Mouse (Mus musculus) midbrain, embryonic 16.5 days (tissue): ENCODE measurements around the gene Arhgef26. TPM values are rescaled to one million over a fixed set of nuclear protein-coding genes. Genes with fewer than 3 reads are reported as not detected.

Source experiments
- ATAC-seq: fragments of 200-750 bp; cut with Nextera tagmentation; 2 replicates; pipeline ENCODE4 v1.8.0; 2017; ENCODE audit warnings: moderate TSS enrichment
- H3K27ac ChIP-seq: fragments of 300-500 bp; sonication (generic); 2 replicates; pipeline ENCODE4 v1.5.1; 2014; ENCODE audit warnings: mild to moderate bottlenecking, low read length, mixed read lengths
- H3K27me3 ChIP-seq: fragments of 300-500 bp; sonication (generic); 2 replicates; pipeline ENCODE4 v1.6.1; 2014; ENCODE audit warnings: low read depth, low read length, mixed read lengths; ENCODE audit not compliant: control insufficient read depth, insufficient read depth
- H3K36me3 ChIP-seq: fragments of 300-500 bp; sonication (generic); 2 replicates; pipeline ENCODE4 v1.6.1; 2014; ENCODE audit warnings: mild to moderate bottlenecking, low read length, moderate library complexity, mixed read lengths; ENCODE audit not compliant: control insufficient read depth, insufficient read depth
- H3K4me1 ChIP-seq: fragments of 300-500 bp; sonication (generic); 2 replicates; pipeline ENCODE4 v1.6.1; 2014; ENCODE audit warnings: mild to moderate bottlenecking, low read length, mixed read lengths; ENCODE audit not compliant: control insufficient read depth, insufficient read depth
- H3K4me2 ChIP-seq: fragments of 300-500 bp; sonication (generic); 2 replicates; pipeline ENCODE4 v1.6.1; 2014; ENCODE audit warnings: mild to moderate bottlenecking, low read length, mixed read lengths
- H3K4me3 ChIP-seq: fragments of 300-500 bp; sonication (generic); 2 replicates; pipeline ENCODE4 v1.5.1; 2014; ENCODE audit warnings: low read depth, mild to moderate bottlenecking, low read length, moderate library complexity, mixed read lengths
- H3K9ac ChIP-seq: fragments of 300-500 bp; sonication (generic); 2 replicates; pipeline ENCODE4 v1.6.1; 2014; ENCODE audit warnings: low read depth, low read length, mixed read lengths
- H3K9me3 ChIP-seq: fragments of 300-500 bp; sonication (generic); replicated peaks from 2 replicates; pipeline ENCODE4 v1.6.1; 2014; ENCODE audit warnings: mild to moderate bottlenecking, low read length, mixed read lengths; ENCODE audit not compliant: control insufficient read depth, poor library complexity, severe bottlenecking
- WGBS: fragments of 180-500 bp; shearing (Covaris S2); extraction: QIAGEN DNeasy Blood & Tissue Kit; methylation state at CpG from one replicate; pipeline ENCODE4 v1.1.7; 2014; 5-methylcytosine and 5-hydroxymethylcytosine counted together
- polyA plus RNA-seq: library from polyadenylated mRNA; unstranded; fragments of >200 nt; fragmentation: Nextera tagmentation; extraction: Ambion mirVana; gene quantifications from 2 replicates; pipeline ENCODE4 v1.2.1, GENCODE M21; 2015

The Arhgef26 gene
- polyA plus RNA-seq, 1 experiment from 2014 or later: 12.9 TPM

DNA sequence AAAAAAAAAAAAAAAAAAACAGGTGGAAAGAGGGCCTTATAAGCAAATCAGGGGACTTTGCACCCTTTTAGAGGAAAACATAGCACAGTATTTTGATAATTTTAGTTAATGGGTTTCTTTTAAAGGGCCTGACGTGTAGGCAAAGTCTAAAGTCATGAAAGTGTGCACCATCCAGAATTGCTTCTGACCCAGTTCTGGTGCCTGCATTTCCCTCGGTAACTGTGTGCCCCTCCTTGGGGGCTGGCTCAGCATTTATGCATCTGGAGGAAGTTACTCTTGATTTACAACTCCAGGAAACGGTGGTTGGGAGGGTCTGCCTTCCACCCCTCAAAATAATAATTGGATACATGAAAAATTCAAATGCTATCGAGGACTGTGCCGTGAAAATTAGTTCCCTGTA lies 58.0 kb downstream of the Arhgef26 start:
- Histone ChIP-seq H3K27me3 (no peaks in the 10 kb centered on the region), H3K27ac (no peak overlapping the region), H3K9me3 (no peaks in the 10 kb centered on the region), H3K36me3 (no peaks in the 10 kb centered on the region), H3K4me1 (no peaks in the 10 kb centered on the region), H3K4me2 (no peak overlapping the region), H3K9ac (no peak overlapping the region), H3K4me3 (no peak overlapping the region)
- ATAC-seq: no peak
- 85% methylated on average over 5 of the region's 5 CpGs for WGBS

DNA sequence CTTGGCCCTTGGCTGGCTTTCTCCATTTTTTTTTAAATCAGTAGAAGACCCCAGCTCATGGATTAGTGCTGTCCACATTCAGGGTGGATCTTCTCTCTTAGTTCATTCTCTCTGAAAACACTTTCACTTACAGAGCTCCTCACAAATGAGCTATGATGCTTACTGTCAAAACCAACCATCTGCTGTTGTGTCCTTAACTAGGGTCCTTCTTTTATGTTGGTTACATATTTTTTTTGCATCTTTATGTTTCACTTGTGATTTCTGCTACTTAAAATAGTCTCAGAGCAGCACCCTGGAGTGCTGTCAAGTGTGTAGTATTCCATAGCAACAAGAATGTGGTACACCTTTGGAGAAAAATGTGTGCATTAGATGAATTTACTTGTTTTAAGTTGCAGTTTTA lies 60.0 kb downstream of the Arhgef26 start:
- H3K4me1 ChIP-seq: no peaks in the 10 kb centered on the region
- H3K27me3 ChIP-seq: no peaks in the 10 kb centered on the region
- no peaks in the 10 kb centered on the region for H3K36me3 ChIP-seq
- H3K4me3 ChIP-seq: no peak overlapping the region
- ATAC-seq: no peak
- H3K9me3 ChIP-seq: no peaks in the 10 kb centered on the region
- no peak overlapping the region for H3K9ac ChIP-seq
- no peak overlapping the region for H3K27ac ChIP-seq
- H3K4me2 ChIP-seq: no peak overlapping the region

GRCm38 (mm10) chr3:62399826-62400746 lies 61.9 kb downstream of the Arhgef26 start:
- WGBS: 82% methylated on average over 12 of the region's 12 CpGs
- no peaks in the 10 kb centered on the region for H3K27me3 ChIP-seq
- no peak overlapping the region for H3K4me3 ChIP-seq
- no peaks in the 10 kb centered on the region for H3K9me3 ChIP-seq
- ATAC-seq: peak; percentile 66; the same call in 1 of the 2 replicates
- H3K27ac ChIP-seq: no peak overlapping the region
- H3K4me1 ChIP-seq: no peaks in the 10 kb centered on the region
- no peak overlapping the region for H3K4me2 ChIP-seq
- no peak overlapping the region for H3K9ac ChIP-seq
- H3K36me3 ChIP-seq: no peaks in the 10 kb centered on the region

DNA sequence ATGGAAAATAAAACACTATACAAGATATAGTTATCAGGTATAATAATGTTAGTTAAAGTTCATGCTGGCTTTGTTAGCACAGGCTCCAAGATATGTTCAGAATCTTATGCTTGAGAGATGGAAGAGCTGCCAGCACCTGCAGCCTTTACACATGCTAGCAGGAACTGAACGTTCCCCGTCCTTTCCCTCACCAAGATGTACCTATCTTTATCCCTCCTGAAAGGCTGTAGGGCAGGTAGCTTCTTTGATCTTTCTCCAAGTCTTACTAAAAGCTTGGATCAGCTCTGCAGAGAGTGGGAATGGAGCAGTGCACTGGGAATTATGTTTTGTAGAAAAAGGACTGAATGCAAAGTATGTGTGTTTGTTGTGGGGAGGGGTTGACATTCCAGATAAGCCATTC lies 64.3 kb downstream of the Arhgef26 start:
- Histone ChIP-seq H3K9me3 (no peaks in the 10 kb centered on the region), H3K4me3 (no peak overlapping the region), H3K27ac (no peak overlapping the region), H3K4me2 (no peak overlapping the region), H3K9ac (no peak overlapping the region), H3K4me1 (no peaks in the 10 kb centered on the region), H3K36me3 (no peaks in the 10 kb centered on the region), H3K27me3 (no peaks in the 10 kb centered on the region)
- ATAC-seq: no peak
- WGBS: 77% methylated on average over 2 of the region's 2 CpGs

GRCm38 (mm10) chr3:62404477-62405246 lies 66.5 kb downstream of the Arhgef26 start:
- no peak for ATAC-seq

DNA sequence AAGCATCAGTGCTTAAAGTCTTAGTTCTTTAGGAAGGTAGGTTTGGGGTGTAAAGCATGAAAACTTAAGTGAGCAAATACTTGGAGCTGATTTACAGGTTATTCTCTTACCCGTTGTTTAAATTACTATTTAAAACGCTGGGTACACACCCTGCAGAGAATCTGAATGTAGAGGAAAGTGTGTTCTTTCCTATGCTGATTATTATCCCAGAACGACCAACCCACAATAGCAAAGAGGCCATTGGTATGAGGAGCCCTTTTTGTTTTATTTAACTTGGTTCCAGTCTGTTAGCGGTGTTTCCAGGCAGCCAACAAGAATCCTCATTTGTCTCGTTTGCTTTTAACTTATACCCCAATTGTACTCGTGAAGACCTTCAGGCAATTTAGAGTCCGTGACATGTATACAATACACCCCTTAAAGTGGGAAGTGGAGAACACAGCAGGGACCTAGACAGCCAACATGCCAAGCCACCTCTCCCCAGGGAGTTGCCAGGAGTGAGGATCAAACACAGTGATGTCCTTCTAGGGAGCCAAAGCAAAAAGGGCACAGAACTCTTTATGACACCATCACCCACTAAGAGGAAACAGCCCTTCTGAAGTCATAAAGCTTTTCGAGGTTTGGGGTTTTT lies 71.5 kb downstream of the Arhgef26 start:
- Histone ChIP-seq H3K9ac (no peak overlapping the region), H3K4me2 (no peak overlapping the region), H3K4me1 (no peaks in the 10 kb centered on the region), H3K4me3 (no peak overlapping the region), H3K27ac (no peak overlapping the region), H3K36me3 (no peaks in the 10 kb centered on the region), H3K27me3 (no peaks in the 10 kb centered on the region), H3K9me3 (no peaks in the 10 kb centered on the region)
- no peak for ATAC-seq
- 27% methylated on average over 8 of the region's 8 CpGs for WGBS

More at GRCm38 (mm10) chr3:62404477-62405246, 66.5 kb downstream of the Arhgef26 start:
- Histone ChIP-seq H3K4me1 (no peaks in the 10 kb centered on the region), H3K9me3 (no peaks in the 10 kb centered on the region), H3K36me3 (no peaks in the 10 kb centered on the region), H3K4me3 (no peak overlapping the region), H3K9ac (no peak overlapping the region), H3K27ac (no peak overlapping the region), H3K4me2 (no peak overlapping the region), H3K27me3 (no peaks in the 10 kb centered on the region)
- 60% methylated on average over 7 of the region's 7 CpGs for WGBS

DNA sequence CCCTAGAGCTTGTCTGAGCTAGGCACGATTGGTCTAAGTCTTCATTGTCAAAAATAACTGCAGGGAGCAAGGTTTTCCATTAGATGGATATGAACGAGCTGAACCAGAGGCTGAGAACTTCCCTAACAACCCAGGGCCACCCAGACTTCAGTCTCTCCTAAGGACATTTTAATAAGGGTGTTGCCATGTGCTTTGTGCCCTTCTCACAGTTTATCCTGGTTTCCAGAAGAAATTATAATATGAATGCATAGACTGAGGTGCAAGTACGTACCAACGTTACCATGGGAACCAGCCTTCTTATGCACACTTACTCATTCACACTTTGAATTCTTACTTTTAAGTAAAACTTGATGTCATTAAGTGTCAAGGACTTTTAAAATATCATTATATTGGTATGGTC lies 72.3 kb downstream of the Arhgef26 start:
- Histone ChIP-seq H3K36me3 (no peaks in the 10 kb centered on the region), H3K4me3 (no peak overlapping the region), H3K4me1 (no peaks in the 10 kb centered on the region), H3K9ac (no peak overlapping the region), H3K27ac (no peak overlapping the region), H3K9me3 (no peaks in the 10 kb centered on the region), H3K27me3 (no peaks in the 10 kb centered on the region), H3K4me2 (no peak overlapping the region)
- no peak for ATAC-seq
- 40% methylated on average over 4 of the region's 4 CpGs for WGBS

DNA sequence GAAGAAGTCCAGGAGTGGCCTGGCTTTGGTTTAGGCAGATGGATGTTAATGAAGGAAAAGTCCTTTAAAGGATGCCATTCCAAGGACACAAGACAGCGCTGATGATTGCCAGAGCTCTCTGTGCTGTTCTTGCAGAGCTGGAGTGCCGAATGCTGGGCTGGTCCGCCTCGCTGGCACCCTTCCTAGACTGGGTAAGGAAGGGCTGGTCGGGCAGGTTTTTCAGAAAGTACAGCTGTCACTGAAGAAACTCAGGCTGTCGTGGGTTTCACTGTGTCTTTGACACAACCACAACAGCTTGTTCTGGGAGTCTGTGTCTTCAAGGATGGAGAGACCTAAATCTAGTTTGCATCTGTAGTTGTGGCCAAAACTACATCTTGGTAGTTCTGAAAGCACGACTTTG lies 74.6 kb downstream of the Arhgef26 start:
- Histone ChIP-seq H3K4me1 (no peaks in the 10 kb centered on the region), H3K9ac (no peak overlapping the region), H3K27ac (no peak overlapping the region), H3K4me2 (no peak overlapping the region), H3K9me3 (no peaks in the 10 kb centered on the region), H3K4me3 (no peak overlapping the region), H3K27me3 (no peaks in the 10 kb centered on the region), H3K36me3 (no peaks in the 10 kb centered on the region)
- ATAC-seq: no peak
- 78% methylated on average over 7 of the region's 7 CpGs for WGBS

DNA sequence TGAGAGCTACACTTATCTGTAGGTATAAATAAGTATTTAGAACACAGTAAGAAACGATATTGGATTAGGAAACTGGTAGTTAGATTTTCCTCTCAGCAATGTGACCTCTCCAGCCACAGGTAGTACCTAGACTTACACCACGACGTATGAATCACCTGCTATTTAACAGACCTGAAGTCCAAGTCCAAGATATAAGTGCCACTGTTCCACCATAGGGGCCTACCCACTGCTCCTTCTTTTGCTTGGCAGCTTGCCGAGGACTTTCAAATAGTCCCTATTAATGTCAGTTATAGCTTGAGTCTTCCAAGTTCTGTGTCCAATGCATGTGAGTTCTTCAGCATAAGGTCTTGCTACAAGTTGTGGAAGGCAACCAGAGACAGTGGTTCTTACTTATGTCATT lies 76.8 kb downstream of the Arhgef26 start:
- 93% methylated on average over 4 of the region's 4 CpGs for WGBS
- no peaks in the 10 kb centered on the region for H3K27me3 ChIP-seq

More for the DNA sequence above, 76.8 kb downstream of the Arhgef26 start:
- Histone ChIP-seq H3K4me1 (no peaks in the 10 kb centered on the region), H3K9me3 (no peaks in the 10 kb centered on the region), H3K27ac (no peak overlapping the region), H3K9ac (no peak overlapping the region), H3K4me2 (no peak overlapping the region), H3K4me3 (no peak overlapping the region), H3K36me3 (no peaks in the 10 kb centered on the region)
- no peak for ATAC-seq
